Mouse (Mus musculus): ENCODE data around the gene Exoc6b. TPM values are rescaled to one million over a fixed set of nuclear protein-coding genes. Genes with fewer than 3 reads are reported as not detected.

Gene Exoc6b
- polyA plus RNA-seq, 1 experiment: 5.8 TPM

DNA sequence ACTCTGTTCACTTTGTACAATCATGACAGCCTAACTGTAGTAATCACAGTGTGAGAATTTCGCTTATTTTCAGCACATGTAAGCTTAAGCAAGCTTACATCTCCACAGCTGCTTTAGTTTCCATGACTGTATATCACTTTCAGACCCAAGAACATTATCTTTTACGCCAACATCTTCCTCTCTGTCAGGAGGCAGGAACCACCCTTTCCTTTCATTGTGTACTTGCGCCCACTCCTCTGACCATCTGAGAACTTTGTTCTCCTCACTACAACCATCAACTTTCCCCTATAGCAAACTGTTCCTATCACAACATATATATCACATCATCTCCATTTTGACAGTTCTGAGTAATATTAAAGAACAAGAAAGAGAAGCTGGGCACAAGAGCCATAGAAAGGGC lies 391.5 kb downstream of the Exoc6b start:
- H3K27ac ChIP-seq (ENCODE audit: control insufficient read depth, insufficient read depth, low read depth, low read length, poor library complexity): no peak overlapping the region
- no peak for TF ChIP-seq POLR2A (IDR thresholded peaks at IDR 0.05; ENCODE audit: borderline replicate concordance, control insufficient read depth, low read depth, low read length)
- no peak for TF ChIP-seq CTCF (IDR thresholded peaks at IDR 0.05; ENCODE audit: control insufficient read depth, insufficient read depth, low read length)
- no peak overlapping the region for H3K4me3 ChIP-seq (replicated peaks; ENCODE audit: control insufficient read depth, low read depth, low read length)
- 64% methylated on average over 3 of the region's 3 CpGs for WGBS
- H3K4me1 ChIP-seq (ENCODE audit: control insufficient read depth, insufficient read depth, low read length): no peaks in the 10 kb centered on the region

DNA sequence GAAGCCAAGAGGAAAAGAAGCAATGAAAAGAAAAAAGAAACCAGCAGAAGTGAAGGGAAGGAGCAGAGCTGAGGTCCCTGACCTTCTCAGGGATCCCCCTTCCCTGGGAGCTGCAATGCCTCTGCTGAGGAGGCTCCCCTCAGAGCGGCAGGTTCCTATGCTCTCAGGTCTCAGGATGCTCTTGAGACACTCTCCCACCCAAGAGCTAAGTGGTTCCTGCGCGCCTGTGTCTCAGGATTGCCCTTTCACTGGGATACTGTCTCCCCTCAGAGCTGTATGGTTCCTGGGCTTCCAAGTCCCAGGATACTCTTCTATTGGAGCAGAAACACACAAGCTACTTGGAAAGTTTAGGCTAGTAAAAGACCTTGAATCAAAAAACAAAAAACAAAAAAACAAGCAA lies 394.4 kb downstream of the Exoc6b start:
- WGBS: 79% methylated on average over 3 of the region's 3 CpGs

DNA sequence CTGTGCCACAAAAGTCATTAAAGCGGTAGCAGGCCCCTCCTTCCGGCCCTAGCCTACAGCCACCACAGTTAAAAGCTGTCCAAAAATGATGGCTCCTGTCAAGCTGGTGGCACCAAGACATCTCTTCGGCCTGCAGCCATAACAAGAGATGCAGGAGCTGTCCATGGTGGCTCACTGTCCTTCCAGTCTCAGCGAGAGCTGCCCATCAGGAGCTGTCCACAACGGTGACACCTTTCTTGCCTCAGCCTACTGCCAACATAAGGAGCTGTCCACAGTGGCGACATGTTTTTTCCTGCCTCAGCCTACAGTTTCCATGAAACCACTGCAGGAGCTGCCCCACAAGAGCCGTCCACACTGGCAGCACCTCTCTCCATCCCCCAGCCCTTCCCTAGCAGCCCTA lies 395.2 kb downstream of the Exoc6b start:
- Histone ChIP-seq H3K4me3 (replicated peaks; ENCODE audit: control insufficient read depth, low read depth, low read length) (no peak overlapping the region), H3K27ac (ENCODE audit: control insufficient read depth, insufficient read depth, low read depth, low read length, poor library complexity) (no peak overlapping the region), H3K4me1 (ENCODE audit: control insufficient read depth, insufficient read depth, low read length) (no peaks in the 10 kb centered on the region)
- 81% methylated on average over 7 of the region's 7 CpGs for WGBS
- TF ChIP-seq POLR2A (IDR thresholded peaks at IDR 0.05; ENCODE audit: borderline replicate concordance, control insufficient read depth, low read depth, low read length): no peak
- TF ChIP-seq CTCF (IDR thresholded peaks at IDR 0.05; ENCODE audit: control insufficient read depth, insufficient read depth, low read length): no peak

More for the DNA sequence above, 394.4 kb downstream of the Exoc6b start:
- Histone ChIP-seq H3K27ac (ENCODE audit: control insufficient read depth, insufficient read depth, low read depth, low read length, poor library complexity) (no peak overlapping the region), H3K4me1 (ENCODE audit: control insufficient read depth, insufficient read depth, low read length) (no peaks in the 10 kb centered on the region), H3K4me3 (replicated peaks; ENCODE audit: control insufficient read depth, low read depth, low read length) (no peak overlapping the region)
- TF ChIP-seq CTCF (IDR thresholded peaks at IDR 0.05; ENCODE audit: control insufficient read depth, insufficient read depth, low read length): no peak
- TF ChIP-seq POLR2A (IDR thresholded peaks at IDR 0.05; ENCODE audit: borderline replicate concordance, control insufficient read depth, low read depth, low read length): no peak

DNA sequence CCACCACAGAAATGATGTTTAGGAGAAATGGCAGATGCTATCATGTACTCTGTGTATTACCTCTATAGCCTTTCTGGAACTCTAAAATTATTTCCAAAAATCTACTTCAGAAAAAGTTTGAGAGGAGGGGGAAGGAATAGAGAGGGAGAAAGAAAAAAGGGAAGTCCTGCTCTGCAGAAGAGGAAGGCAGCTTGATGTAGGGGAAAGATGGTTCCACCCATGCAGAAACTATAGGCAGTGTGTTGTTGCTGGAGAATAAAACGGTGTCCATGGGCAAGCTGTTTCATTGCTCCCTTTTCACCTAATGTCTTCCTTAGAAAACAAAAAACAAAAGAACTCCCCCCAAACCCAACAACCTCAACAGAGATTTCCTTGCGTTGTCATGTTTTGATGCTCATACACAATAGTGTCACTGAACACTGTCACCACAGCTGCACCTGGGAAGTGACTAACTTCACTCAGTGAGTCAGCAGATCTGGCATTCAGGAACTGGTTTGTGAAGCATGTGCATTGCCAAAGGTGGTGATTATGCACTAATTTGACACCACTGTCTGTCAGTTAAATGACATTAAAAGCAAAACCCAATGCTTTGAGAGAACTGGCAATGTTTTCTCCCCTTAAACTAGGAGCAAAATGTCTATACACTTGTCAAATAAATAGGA lies 407.7 kb downstream of the Exoc6b start:
- WGBS: 3% methylated on average over 2 of the region's 2 CpGs
- no peak for TF ChIP-seq CTCF (IDR thresholded peaks at IDR 0.05; ENCODE audit: control insufficient read depth, insufficient read depth, low read length)
- no peak for TF ChIP-seq POLR2A (IDR thresholded peaks at IDR 0.05; ENCODE audit: borderline replicate concordance, control insufficient read depth, low read depth, low read length)
- Histone ChIP-seq H3K4me3 (replicated peaks; ENCODE audit: control insufficient read depth, low read depth, low read length) (no peak overlapping the region), H3K4me1 (ENCODE audit: control insufficient read depth, insufficient read depth, low read length) (no peaks in the 10 kb centered on the region; the same call in 1 of the 2 replicates), H3K27ac (ENCODE audit: control insufficient read depth, insufficient read depth, low read depth, low read length, poor library complexity) (peak overlapping the region; percentile 21; the same call in 1 of the 2 replicates)

DNA sequence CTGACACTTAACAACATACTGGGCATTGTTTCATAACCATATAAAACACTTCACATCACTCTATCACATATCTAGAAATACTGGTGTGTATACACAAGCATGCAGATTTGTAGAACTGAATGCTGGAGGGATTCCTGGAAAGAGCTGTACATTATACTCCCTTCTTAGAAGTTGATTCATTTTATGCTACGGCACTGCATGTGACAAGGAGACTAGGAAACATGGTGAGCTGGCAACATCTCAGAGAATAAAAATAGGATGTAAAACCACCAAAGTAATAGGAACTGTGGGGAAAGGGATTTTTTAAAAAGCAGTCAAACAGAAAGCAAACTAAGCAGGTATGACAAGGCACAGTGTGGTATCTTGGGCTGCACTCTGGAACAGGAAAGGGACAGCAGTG lies 408.3 kb downstream of the Exoc6b start:
- Histone ChIP-seq H3K27ac (ENCODE audit: control insufficient read depth, insufficient read depth, low read depth, low read length, poor library complexity) (no peak overlapping the region), H3K4me3 (replicated peaks; ENCODE audit: control insufficient read depth, low read depth, low read length) (no peak overlapping the region), H3K4me1 (ENCODE audit: control insufficient read depth, insufficient read depth, low read length) (peaks cover under 1% of the 10 kb centered on the region)
- no peak for TF ChIP-seq CTCF (IDR thresholded peaks at IDR 0.05; ENCODE audit: control insufficient read depth, insufficient read depth, low read length)
- no peak for TF ChIP-seq POLR2A (IDR thresholded peaks at IDR 0.05; ENCODE audit: borderline replicate concordance, control insufficient read depth, low read depth, low read length)
- 25% methylated on average over 1 of the region's 1 CpGs for WGBS

DNA sequence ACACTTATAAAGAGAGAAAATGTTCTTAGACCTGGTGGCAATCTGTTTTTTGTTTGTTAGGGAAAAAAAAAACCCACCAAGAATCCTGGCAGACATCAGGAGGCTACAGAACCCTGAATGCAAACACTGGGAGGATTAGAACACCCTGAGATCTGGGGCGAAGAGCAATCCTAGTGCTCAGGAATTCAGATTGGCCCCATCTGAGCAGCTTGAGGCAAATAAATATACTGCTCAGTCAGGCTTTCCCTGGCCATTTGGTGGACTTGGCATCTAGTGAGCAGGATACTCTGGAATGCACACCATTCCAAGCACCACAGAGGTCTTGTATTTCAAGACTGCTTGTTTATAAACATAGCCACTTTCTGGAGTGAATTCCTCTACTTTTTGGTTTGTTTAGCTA lies 412.2 kb downstream of the Exoc6b start:
- H3K4me3 ChIP-seq (replicated peaks; ENCODE audit: control insufficient read depth, low read depth, low read length): no peak overlapping the region
- H3K27ac ChIP-seq (ENCODE audit: control insufficient read depth, insufficient read depth, low read depth, low read length, poor library complexity): no peak overlapping the region
- 74% methylated on average over 1 of the region's 1 CpGs for WGBS
- H3K4me1 ChIP-seq (ENCODE audit: control insufficient read depth, insufficient read depth, low read length): peaks cover 2% of the 10 kb centered on the region
- TF ChIP-seq CTCF (IDR thresholded peaks at IDR 0.05; ENCODE audit: control insufficient read depth, insufficient read depth, low read length): no peak

DNA sequence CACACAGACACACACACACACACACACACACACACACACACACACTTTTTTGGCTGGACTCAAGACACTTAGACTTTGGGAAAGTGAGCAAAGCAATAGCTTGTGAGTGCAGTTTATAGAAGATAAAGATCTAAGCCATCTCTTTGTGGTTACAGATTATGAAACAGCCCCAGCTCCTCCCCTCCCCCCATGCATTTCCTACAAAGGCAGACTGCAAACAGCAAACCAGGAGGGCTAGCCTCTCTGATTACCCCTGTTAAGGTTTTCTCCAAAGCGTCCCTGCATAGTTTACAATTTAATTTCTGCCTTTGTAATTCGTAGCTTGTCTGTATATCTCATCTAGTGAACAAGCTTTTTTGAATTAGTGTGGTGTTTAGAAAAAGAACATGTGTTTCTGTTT lies 412.6 kb downstream of the Exoc6b start:
- H3K4me3 ChIP-seq (replicated peaks; ENCODE audit: control insufficient read depth, low read depth, low read length): no peak overlapping the region
- WGBS: 12% methylated on average over 2 of the region's 2 CpGs
- TF ChIP-seq CTCF (IDR thresholded peaks at IDR 0.05; ENCODE audit: control insufficient read depth, insufficient read depth, low read length): no peak
- no peak for TF ChIP-seq POLR2A (IDR thresholded peaks at IDR 0.05; ENCODE audit: borderline replicate concordance, control insufficient read depth, low read depth, low read length)
- peaks cover 2% of the 10 kb centered on the region for H3K4me1 ChIP-seq (ENCODE audit: control insufficient read depth, insufficient read depth, low read length)
- H3K27ac ChIP-seq (ENCODE audit: control insufficient read depth, insufficient read depth, low read depth, low read length, poor library complexity): no peak overlapping the region

DNA sequence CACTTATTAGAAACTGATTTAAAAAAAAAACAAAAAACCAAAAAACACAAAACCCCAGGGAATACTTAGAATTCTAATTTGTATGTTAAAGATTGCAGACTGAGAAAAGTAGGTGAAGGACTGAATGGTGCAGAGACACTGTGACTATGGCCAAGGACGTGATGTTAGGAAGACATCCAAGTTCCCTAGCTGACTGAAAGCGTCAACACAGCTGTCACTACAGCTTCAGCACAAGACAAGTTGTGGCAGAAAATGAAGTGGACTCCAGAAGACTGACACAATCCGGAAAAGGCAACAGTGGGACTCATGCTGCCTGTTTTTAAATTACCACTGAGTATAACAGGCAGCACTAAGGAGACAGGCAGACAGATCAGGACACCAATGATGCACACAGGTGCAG lies 417.4 kb downstream of the Exoc6b start:
- WGBS: 77% methylated on average over 3 of the region's 3 CpGs
- no peak overlapping the region for H3K27ac ChIP-seq (ENCODE audit: control insufficient read depth, insufficient read depth, low read depth, low read length, poor library complexity)
- TF ChIP-seq CTCF (IDR thresholded peaks at IDR 0.05; ENCODE audit: control insufficient read depth, insufficient read depth, low read length) (no peak), POLR2A (IDR thresholded peaks at IDR 0.05; ENCODE audit: borderline replicate concordance, control insufficient read depth, low read depth, low read length) (no peak)
- H3K4me3 ChIP-seq (replicated peaks; ENCODE audit: control insufficient read depth, low read depth, low read length): no peak overlapping the region
- H3K4me1 ChIP-seq (ENCODE audit: control insufficient read depth, insufficient read depth, low read length): peaks cover 2% of the 10 kb centered on the region

DNA sequence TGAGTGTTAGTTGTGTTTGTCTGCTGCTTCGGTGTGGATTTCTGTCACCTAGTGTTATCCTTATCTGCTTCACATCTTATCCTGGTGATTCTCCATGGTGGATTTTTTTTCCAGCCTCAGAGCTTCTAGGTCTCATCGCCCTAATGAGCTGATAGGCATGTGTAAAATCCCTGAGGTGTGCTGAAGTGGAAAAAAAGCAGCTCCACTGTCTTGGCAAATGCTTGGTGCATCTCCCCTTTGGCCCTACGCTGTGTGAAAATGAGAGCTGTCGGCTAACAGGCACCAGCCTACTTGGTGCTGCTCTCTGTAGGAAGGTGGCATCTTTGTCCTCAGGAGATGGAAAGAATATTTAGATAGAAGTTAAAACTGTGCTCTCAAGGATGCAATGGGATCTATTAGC lies 422.1 kb downstream of the Exoc6b start:
- Histone ChIP-seq H3K4me1 (ENCODE audit: control insufficient read depth, insufficient read depth, low read length) (no peaks in the 10 kb centered on the region), H3K27ac (ENCODE audit: control insufficient read depth, insufficient read depth, low read depth, low read length, poor library complexity) (no peak overlapping the region), H3K4me3 (replicated peaks; ENCODE audit: control insufficient read depth, low read depth, low read length) (no peak overlapping the region)
- TF ChIP-seq POLR2A (IDR thresholded peaks at IDR 0.05; ENCODE audit: borderline replicate concordance, control insufficient read depth, low read depth, low read length) (no peak), CTCF (IDR thresholded peaks at IDR 0.05; ENCODE audit: control insufficient read depth, insufficient read depth, low read length) (no peak)
- WGBS: 85% methylated on average over 4 of the region's 4 CpGs

Measured in bone marrow, adult 2 months (tissue).